Mouse (Mus musculus) bone marrow, adult 2 months (tissue): ENCODE data around the gene Mgat5. TPM values are rescaled to one million over a fixed set of nuclear protein-coding genes. Genes with fewer than 3 reads are reported as not detected.

Experiments
- H3K27ac ChIP-seq: fragments of 200-500 bp; 2 replicates; pipeline ENCODE4 v1.5.1; 2012; ENCODE audit warnings: low read depth, mild to moderate bottlenecking, control low read depth, inconsistent platforms, low read length; ENCODE audit not compliant: control insufficient read depth, poor library complexity, insufficient read depth
- H3K4me1 ChIP-seq: fragments of 200-500 bp; 2 replicates; pipeline ENCODE4 v1.6.1; 2011; ENCODE audit warnings: low read length; ENCODE audit not compliant: control insufficient read depth, insufficient read depth
- H3K4me3 ChIP-seq: fragments of 200-500 bp; replicated peaks from 2 replicates; pipeline ENCODE3; 2011; ENCODE audit warnings: mild to moderate bottlenecking, low read depth, low read length, control low read depth; ENCODE audit not compliant: control insufficient read depth
- CTCF ChIP-seq: fragments of 200-500 bp; IDR thresholded peaks from 2 replicates; pipeline ENCODE4 v1.5.1; 2011; ENCODE audit warnings: low read length, control low read depth; ENCODE audit not compliant: control insufficient read depth, insufficient read depth
- POLR2A ChIP-seq: fragments of 200-500 bp; IDR thresholded peaks from 2 replicates; pipeline ENCODE4 v1.6.1; 2011; ENCODE audit warnings: low read depth, mild to moderate bottlenecking, control low read depth, low read length, borderline replicate concordance; ENCODE audit not compliant: control insufficient read depth
- WGBS: fragments of 180-500 bp; shearing (Covaris S2); methylation state at CpG from one replicate; pipeline ENCODE4 v1.1.7; 2018; 5-methylcytosine and 5-hydroxymethylcytosine counted together
- polyA plus RNA-seq: library from polyadenylated mRNA; stranded (reverse); fragments of >200 nt; gene quantifications from 2 replicates; pipeline ENCODE4 v1.2.4, GENCODE M21; 2011; ENCODE audit warnings: low replicate concordance; ENCODE audit not compliant: missing spikeins, insufficient read depth, insufficient read length

Mgat5 gene
- polyA plus RNA-seq, 1 experiment, result 9.7 TPM

DNA sequence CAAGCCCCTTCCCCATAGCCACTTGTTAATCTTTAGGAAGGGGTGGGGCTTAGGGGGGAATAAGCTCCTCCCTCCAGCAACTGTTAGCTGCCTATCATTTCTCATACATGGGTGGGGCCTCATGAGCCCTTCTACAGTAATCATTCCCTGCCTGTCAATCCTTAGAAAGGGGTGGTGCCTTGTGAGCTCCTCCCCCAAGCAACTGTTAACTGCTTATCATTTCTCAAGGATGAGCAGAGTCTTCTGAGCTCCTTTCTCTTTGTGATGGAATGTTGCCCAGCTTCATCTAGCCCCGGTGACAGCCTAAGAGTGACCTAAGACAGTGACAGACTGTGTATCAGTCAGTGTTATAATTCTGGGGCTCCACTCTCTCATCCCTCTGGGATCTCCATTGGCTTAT is 95.0 kb downstream of the Mgat5 start:
- TF ChIP-seq CTCF (no peak), POLR2A (no peak)
- Histone ChIP-seq H3K27ac (no peak overlapping the region), H3K4me1 (peaks cover 8% of the 10 kb centered on the region), H3K4me3 (no peak overlapping the region)
- WGBS, result 49% methylated on average over 1 of the region's 1 CpGs

DNA sequence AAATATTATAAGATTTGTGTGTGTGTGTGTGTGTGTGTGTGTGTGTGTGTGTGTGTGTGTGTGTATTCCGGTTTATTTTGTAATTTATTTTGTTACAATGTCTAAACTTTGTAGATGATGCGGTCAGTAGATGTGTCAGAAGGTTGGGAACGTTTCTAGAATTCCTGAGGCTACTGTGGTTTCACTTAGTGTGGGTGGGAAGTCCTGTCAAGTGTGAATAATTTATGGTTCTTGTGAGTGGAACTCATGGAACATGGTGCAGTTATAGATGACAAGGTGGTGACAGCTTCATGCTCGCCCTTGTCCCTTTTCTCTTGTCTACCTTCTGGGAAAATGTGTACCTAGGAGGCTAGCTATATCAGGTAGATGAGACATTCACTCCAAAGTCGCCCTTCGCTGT is 96.2 kb downstream of the Mgat5 start:
- 71% methylated on average over 6 of the region's 6 CpGs for WGBS
- no peak overlapping the region for H3K27ac ChIP-seq
- peaks cover 6% of the 10 kb centered on the region for H3K4me1 ChIP-seq
- H3K4me3 ChIP-seq, result no peak overlapping the region
- TF ChIP-seq POLR2A, result no peak

DNA sequence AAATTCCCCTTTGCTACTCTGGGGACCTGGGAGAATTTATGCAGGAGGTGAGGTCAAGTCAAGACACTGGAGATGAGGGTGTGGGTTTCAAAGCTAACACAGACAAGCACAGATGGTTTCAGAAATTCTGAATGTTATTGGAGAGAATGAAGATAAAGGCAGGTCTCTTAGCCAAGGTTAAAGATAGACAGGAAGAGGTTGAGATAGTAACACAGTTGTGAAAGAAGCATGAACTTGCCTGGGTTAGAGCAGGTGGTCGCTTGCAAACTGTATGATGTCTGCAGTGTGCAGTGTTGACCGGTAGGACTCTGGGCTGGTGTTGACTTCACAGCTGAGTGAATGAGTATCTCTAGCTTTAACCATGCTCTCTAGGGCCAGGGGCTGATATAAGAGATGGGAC is 97.8 kb downstream of the Mgat5 start:
- no peak overlapping the region for H3K4me3 ChIP-seq
- WGBS, result 12% methylated on average over 2 of the region's 2 CpGs
- TF ChIP-seq CTCF (no peak), POLR2A (no peak)
- H3K4me1 ChIP-seq, result peaks cover 8% of the 10 kb centered on the region
- H3K27ac ChIP-seq, result no peak overlapping the region

DNA sequence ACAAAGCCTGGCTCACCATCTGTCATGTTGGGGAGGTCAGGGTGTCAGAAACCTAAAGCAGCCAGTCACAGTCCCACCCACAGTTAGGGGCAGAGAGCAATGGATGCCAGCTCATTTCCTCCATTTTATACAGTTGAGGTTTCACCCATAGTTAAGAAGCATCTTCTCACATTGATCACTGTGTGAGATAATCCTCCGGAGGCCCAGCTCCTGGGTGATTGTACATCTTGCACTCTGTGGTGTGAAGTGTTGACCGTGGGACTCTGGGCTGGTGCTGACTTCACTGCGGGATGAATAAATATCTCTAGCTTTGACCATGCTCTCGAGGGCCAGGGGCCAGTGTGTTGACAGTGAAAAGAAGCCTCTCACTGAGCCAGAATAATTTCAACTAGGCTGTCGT is 99.0 kb downstream of the Mgat5 start:
- H3K4me1 ChIP-seq, result peaks cover 12% of the 10 kb centered on the region
- TF ChIP-seq CTCF, result no peak
- H3K27ac ChIP-seq, result no peak overlapping the region
- WGBS, result 67% methylated on average over 5 of the region's 5 CpGs
- no peak overlapping the region for H3K4me3 ChIP-seq

DNA sequence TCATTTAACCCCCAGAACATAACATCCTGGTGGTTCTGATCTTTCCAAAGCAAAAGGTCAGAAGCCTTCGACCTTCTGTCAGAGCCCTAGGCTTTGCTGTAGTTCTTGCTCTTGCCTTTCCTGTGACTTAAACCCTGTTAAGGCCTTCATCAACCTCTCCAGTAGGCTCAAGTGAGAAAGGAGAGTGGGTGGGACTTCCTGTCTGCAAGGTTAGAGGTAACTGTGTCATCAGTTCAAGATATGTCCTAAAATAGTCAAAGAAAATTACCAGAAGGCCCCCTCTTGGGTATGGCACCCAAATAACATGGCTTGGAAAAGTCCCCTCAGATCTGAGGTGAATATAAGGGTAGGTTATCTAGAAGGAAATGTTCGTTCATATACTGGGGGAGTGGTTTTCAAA is 99.5 kb downstream of the Mgat5 start:
- WGBS, result 63% methylated on average over 2 of the region's 2 CpGs

DNA sequence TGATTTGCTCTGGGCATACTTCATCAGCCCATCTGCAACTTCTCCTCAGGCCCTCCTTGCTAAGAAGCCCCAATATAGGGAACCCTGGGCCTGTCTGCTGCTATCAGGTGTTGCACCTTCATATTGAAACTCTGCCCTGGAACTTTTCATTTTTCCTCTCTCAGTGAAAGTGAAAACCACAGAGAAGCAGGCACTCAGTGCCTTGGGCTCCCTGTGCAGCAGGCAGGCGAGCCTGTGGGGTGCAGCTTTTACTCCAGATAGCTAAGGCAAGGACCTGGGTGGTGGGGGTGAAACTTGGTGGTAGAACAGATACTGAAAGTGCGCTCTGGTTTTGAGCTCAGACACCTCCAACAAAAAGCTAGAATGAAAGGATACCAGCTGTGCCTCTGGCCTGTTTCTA is 100.8 kb downstream of the Mgat5 start:
- no peak for TF ChIP-seq POLR2A
- no peak for TF ChIP-seq CTCF
- WGBS, result 46% methylated on average over 2 of the region's 2 CpGs
- H3K4me3 ChIP-seq, result no peak overlapping the region
- H3K4me1 ChIP-seq, result peaks cover 15% of the 10 kb centered on the region
- peak overlapping the region; percentile 15; the same call in 1 of the 2 replicates for H3K27ac ChIP-seq

More for the DNA sequence above, 99.5 kb downstream of the Mgat5 start:
- no peak overlapping the region for H3K4me3 ChIP-seq
- no peak for TF ChIP-seq POLR2A
- no peak for TF ChIP-seq CTCF
- H3K27ac ChIP-seq, result no peak overlapping the region
- H3K4me1 ChIP-seq, result peaks cover 12% of the 10 kb centered on the region

DNA sequence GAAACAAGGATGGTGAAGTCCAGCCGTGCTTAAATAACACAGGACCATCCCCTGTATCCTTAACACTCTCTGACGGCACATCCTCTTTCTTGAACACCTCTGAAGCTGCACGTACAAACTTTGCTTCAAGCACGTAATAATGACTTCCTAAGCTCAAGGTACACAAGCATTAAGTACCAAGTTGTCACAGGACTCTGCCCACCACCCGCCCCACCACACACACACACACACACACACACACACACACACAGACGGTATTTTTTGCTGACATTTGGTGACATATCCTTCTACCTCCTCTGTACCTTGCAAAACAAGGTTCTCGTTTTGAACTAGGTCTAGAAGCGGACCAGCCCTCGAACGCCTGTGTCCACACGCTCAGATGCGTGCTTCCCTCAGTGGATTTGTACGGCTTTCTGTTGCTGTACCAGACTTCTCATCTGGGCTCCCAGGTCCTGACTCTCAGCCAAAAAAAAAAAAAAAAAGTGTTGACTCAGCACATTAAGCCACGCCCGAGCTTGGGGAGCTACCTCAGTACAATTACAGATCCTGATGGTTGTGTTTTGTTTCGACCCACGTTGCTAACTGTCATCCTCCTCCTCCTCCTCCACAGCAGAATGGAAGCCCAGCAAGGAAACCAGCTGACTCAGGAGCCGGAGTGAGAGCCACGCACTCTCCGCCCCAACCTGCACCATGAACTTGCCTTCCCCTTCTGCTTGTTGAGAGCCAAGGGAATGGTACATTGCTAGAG is 101.4 kb downstream of the Mgat5 start:
- TF ChIP-seq POLR2A (no peak), CTCF (no peak)
- 21% methylated on average over 20 of the region's 20 CpGs for WGBS
- Histone ChIP-seq H3K27ac (peak overlapping the region; percentile 15; the same call in 1 of the 2 replicates), H3K4me3 (no peak overlapping the region), H3K4me1 (peaks cover 15% of the 10 kb centered on the region)

DNA sequence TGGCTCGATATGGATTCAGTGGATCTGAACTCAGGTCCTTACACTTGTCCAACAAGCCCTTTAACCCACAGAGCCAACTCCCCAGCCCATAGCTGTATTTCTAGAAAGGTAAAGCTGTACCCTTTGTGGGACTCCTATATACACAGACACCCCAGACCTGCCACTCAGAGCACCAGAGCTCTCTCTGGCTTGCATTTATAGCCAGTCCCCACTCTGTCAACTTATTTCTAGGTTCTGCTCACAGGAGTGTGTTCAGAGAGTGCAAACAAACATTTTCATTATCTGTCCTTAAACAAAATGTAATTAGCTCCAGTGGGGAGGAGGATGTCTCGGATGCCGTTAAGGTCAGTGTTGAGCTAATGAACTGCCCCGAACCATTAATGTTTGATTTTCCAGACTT is 102.5 kb downstream of the Mgat5 start:
- Histone ChIP-seq H3K4me1 (peaks cover 15% of the 10 kb centered on the region), H3K27ac (no peak overlapping the region), H3K4me3 (no peak overlapping the region)
- no peak for TF ChIP-seq POLR2A
- TF ChIP-seq CTCF, result no peak
- 82% methylated on average over 4 of the region's 4 CpGs for WGBS

DNA sequence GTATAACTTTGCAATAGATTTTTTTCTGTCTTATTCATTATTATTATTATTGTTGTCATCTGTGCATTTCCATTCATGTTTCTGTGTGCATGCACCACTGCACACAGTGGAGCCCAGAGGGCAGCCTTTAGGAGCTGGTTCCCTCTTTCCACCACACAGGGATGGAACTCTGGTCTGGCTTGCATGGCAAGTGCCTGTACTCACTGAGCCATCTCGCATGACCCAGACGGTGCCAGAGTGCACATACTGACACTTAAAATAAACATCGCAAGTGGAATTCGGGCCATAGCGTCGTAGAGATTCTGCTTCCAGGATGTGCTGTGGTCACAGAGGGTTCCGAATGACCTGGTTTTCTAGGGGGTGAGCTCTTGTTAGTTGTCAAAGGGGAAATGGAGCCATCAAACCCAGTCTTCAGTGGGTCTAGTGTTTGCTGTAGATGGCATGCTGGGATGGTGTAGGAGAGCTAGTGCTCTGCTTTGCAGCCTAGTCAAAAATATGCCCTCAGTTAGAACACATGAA is 103.5 kb downstream of the Mgat5 start:
- H3K4me3 ChIP-seq, result no peak overlapping the region
- H3K27ac ChIP-seq, result no peak overlapping the region
- WGBS, result 24% methylated on average over 7 of the region's 7 CpGs
- H3K4me1 ChIP-seq, result peaks cover 13% of the 10 kb centered on the region
- TF ChIP-seq CTCF (no peak), POLR2A (no peak)
